Mouse (Mus musculus): ENCODE data around the gene Ppara. TPM values are rescaled to one million over a fixed set of nuclear protein-coding genes. Genes with fewer than 3 reads are reported as not detected.

Gene Ppara
- polyA plus RNA-seq, 1 experiment from 2014 or later: 0.31 TPM

DNA sequence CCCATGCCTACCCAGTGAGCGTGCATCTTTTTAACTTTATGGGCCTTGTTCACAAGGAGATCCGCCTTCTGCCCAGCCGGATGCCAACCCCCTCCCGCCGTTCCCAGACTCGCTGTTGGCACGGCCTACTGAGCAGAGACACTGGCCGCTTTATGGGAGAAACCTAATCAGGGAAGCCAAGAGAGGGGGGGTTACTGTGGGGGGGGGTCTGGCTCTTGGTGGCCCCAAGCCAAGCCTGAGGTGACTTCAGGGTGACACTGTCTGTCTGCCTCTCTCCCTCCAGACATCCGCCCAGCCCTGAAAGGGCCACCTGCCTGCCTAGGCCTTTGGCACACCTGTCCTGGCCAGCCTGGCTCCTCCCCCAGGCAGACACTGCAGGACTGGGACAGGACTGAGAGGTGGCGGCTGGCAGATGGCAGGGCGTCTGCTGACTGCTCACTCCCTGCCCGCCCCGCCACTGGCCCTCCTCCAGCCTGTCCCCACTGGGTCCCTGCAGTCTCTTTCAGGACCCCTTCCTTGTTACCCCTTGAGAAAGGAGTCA, 32.3 kb upstream of the Ppara start:
- no peak overlapping the region for H3K27ac ChIP-seq (ENCODE audit: low read depth, low read length)
- no peak overlapping the region for H3K9ac ChIP-seq (ENCODE audit: low read length)
- ATAC-seq (replicated peaks; ENCODE audit: low FRiP score) (no peak), DNase-seq (ENCODE audit: low spot score) (no peak)
- no peaks in the 10 kb centered on the region for H3K4me1 ChIP-seq (replicated peaks; ENCODE audit: control insufficient read depth, insufficient read depth, low read length)
- no peaks in the 10 kb centered on the region; the same call in 1 of the 2 replicates for H3K36me3 ChIP-seq (ENCODE audit: control insufficient read depth, insufficient read depth, low read length)
- H3K27me3 ChIP-seq (ENCODE audit: control insufficient read depth, insufficient read depth, low read length): no peaks in the 10 kb centered on the region
- H3K4me3 ChIP-seq (ENCODE audit: low read depth, low read length): no peak overlapping the region
- no peaks in the 10 kb centered on the region for H3K9me3 ChIP-seq (ENCODE audit: control insufficient read depth, low read length)
- 93% methylated on average over 12 of the region's 13 CpGs for WGBS
- no peak overlapping the region for H3K4me2 ChIP-seq (ENCODE audit: low read depth, low read length, severe bottlenecking)

DNA sequence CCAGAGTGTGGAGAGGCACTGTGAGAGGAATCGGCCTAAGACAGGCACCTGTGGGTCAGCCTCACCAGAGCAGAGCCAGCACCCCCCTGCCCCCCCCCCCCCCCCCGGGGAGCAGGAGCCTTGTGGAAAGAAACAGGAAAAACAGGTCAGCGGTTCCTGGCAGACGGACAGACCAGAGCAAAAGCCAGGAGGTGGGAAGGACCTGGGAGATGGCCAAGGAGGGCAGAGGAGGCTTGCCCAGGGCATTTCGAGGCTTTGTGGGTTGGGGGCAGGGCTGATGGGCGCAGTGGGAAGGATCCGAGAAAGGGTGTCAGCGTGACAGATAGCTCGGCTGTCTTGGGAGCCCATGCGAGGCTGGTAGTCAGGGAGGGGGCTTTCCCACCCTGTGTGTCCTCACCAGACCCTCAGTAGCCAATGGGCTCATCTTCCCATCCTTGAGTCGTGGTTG, 31.6 kb upstream of the Ppara start:
- H3K27ac ChIP-seq (ENCODE audit: low read depth, low read length): no peak overlapping the region
- no peak overlapping the region for H3K4me3 ChIP-seq (ENCODE audit: low read depth, low read length)
- 79% methylated on average over 10 of the region's 11 CpGs for WGBS
- no peaks in the 10 kb centered on the region for H3K27me3 ChIP-seq (ENCODE audit: control insufficient read depth, insufficient read depth, low read length)
- no peaks in the 10 kb centered on the region for H3K4me1 ChIP-seq (replicated peaks; ENCODE audit: control insufficient read depth, insufficient read depth, low read length)
- no peak for ATAC-seq (replicated peaks; ENCODE audit: low FRiP score)
- H3K36me3 ChIP-seq (ENCODE audit: control insufficient read depth, insufficient read depth, low read length): no peaks in the 10 kb centered on the region; the same call in 1 of the 2 replicates
- H3K9ac ChIP-seq (ENCODE audit: low read length): no peak overlapping the region
- H3K9me3 ChIP-seq (ENCODE audit: control insufficient read depth, low read length): no peaks in the 10 kb centered on the region
- no peak for DNase-seq (ENCODE audit: low spot score)
- H3K4me2 ChIP-seq (ENCODE audit: low read depth, low read length, severe bottlenecking): no peak overlapping the region

DNA sequence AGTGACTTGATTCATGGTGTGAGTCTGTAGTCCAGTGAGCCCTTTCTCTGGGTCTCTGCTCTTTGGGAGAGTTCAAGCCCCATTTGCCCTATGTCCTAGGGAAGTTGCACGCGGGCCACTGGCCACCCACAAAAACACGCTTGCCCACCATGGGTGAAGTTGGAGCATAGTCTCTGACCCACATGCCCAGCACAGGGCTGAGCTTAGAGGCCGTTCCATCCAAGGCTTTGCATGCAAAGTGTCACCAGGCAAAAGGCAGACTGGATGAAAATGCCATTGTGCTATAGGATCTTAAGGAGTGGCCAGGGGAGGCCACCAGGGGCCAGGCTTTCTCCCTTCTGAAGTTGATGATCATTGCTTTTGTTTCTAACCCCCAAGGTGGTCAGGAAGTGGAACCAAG, 30.9 kb upstream of the Ppara start:
- no peak overlapping the region for H3K4me2 ChIP-seq (ENCODE audit: low read depth, low read length, severe bottlenecking)
- H3K36me3 ChIP-seq (ENCODE audit: control insufficient read depth, insufficient read depth, low read length): no peaks in the 10 kb centered on the region; the same call in 1 of the 2 replicates
- DNase-seq (ENCODE audit: low spot score) (no peak), ATAC-seq (replicated peaks; ENCODE audit: low FRiP score) (no peak)
- H3K27ac ChIP-seq (ENCODE audit: low read depth, low read length): no peak overlapping the region
- H3K27me3 ChIP-seq (ENCODE audit: control insufficient read depth, insufficient read depth, low read length): no peaks in the 10 kb centered on the region
- WGBS: 83% methylated on average over 4 of the region's 4 CpGs
- H3K9ac ChIP-seq (ENCODE audit: low read length): no peak overlapping the region
- no peaks in the 10 kb centered on the region for H3K4me1 ChIP-seq (replicated peaks; ENCODE audit: control insufficient read depth, insufficient read depth, low read length)
- no peak overlapping the region for H3K4me3 ChIP-seq (ENCODE audit: low read depth, low read length)
- H3K9me3 ChIP-seq (ENCODE audit: control insufficient read depth, low read length): no peaks in the 10 kb centered on the region

DNA sequence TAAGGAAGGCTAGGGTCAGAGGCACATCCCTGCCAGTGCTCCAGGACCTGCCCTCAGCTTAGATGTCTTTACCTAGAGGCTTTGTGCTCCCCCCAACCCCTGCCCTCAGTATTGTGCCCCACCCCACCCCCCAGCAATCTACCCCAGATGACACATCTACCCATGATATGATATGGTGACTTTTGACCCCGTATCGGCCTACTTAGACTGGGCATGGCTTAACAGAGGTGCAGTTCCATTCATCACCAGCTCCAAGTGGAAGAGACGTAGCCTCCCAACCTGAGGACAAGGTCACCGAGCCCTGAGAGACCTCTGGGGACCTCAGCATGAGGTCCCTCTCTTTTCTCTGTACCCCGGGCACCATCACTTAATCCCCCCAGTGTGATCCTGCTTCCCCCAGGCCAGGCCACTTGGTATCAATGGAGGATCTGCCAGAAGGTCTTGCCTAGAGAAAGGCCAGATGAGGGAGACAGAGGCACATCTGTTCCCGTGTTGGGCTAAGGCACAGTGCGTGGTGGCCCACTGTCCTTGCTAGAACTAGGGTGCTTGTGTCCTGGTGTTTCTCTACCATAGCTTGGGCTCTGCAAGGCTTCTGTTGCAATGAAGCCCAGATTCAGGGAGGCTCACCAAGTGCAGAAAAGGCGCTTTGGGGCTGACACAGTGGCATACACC, 30.3 kb upstream of the Ppara start:
- Histone ChIP-seq H3K27ac (ENCODE audit: low read depth, low read length) (no peak overlapping the region), H3K4me1 (replicated peaks; ENCODE audit: control insufficient read depth, insufficient read depth, low read length) (no peaks in the 10 kb centered on the region), H3K27me3 (ENCODE audit: control insufficient read depth, insufficient read depth, low read length) (no peaks in the 10 kb centered on the region), H3K4me3 (ENCODE audit: low read depth, low read length) (no peak overlapping the region), H3K36me3 (ENCODE audit: control insufficient read depth, insufficient read depth, low read length) (no peaks in the 10 kb centered on the region; the same call in 1 of the 2 replicates), H3K9me3 (ENCODE audit: control insufficient read depth, low read length) (no peaks in the 10 kb centered on the region), H3K4me2 (ENCODE audit: low read depth, low read length, severe bottlenecking) (no peak overlapping the region), H3K9ac (ENCODE audit: low read length) (no peak overlapping the region)
- no peak for DNase-seq (ENCODE audit: low spot score)
- 84% methylated on average over 8 of the region's 8 CpGs for WGBS
- ATAC-seq (replicated peaks; ENCODE audit: low FRiP score): no peak

DNA sequence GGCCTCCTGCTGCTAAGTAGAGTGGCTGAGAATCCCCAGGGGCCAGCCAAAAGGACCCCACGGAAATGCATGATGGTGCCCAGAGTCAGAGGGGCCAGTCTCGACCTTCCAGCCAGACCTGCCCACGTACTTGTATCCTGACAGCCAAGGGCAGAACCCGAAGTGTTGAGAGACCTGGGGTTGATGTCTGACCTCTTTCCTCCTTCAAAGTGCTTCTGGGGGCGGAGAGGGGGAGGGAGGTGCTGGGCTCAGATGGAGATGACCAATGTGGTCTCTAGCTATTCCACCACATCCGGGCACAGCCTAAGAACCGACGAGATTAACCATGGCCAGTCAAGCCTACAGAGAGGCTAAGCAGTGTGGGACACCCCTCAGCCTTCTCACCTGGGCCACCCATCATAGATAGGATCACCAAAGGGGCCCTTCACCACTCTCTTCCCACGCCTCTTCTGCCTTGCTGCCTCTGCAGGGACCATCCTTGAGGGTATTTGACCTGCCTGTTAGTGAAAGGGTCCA, 29.7 kb upstream of the Ppara start:
- WGBS: 85% methylated on average over 9 of the region's 9 CpGs
- H3K9ac ChIP-seq (ENCODE audit: low read length): no peak overlapping the region
- no peak overlapping the region for H3K27ac ChIP-seq (ENCODE audit: low read depth, low read length)
- DNase-seq (ENCODE audit: low spot score) (no peak), ATAC-seq (replicated peaks; ENCODE audit: low FRiP score) (no peak)
- no peaks in the 10 kb centered on the region for H3K27me3 ChIP-seq (ENCODE audit: control insufficient read depth, insufficient read depth, low read length)
- no peaks in the 10 kb centered on the region for H3K9me3 ChIP-seq (ENCODE audit: control insufficient read depth, low read length)
- H3K4me3 ChIP-seq (ENCODE audit: low read depth, low read length): no peak overlapping the region
- no peak overlapping the region for H3K4me2 ChIP-seq (ENCODE audit: low read depth, low read length, severe bottlenecking)
- H3K36me3 ChIP-seq (ENCODE audit: control insufficient read depth, insufficient read depth, low read length): no peaks in the 10 kb centered on the region; the same call in 1 of the 2 replicates
- H3K4me1 ChIP-seq (replicated peaks; ENCODE audit: control insufficient read depth, insufficient read depth, low read length): no peaks in the 10 kb centered on the region

DNA sequence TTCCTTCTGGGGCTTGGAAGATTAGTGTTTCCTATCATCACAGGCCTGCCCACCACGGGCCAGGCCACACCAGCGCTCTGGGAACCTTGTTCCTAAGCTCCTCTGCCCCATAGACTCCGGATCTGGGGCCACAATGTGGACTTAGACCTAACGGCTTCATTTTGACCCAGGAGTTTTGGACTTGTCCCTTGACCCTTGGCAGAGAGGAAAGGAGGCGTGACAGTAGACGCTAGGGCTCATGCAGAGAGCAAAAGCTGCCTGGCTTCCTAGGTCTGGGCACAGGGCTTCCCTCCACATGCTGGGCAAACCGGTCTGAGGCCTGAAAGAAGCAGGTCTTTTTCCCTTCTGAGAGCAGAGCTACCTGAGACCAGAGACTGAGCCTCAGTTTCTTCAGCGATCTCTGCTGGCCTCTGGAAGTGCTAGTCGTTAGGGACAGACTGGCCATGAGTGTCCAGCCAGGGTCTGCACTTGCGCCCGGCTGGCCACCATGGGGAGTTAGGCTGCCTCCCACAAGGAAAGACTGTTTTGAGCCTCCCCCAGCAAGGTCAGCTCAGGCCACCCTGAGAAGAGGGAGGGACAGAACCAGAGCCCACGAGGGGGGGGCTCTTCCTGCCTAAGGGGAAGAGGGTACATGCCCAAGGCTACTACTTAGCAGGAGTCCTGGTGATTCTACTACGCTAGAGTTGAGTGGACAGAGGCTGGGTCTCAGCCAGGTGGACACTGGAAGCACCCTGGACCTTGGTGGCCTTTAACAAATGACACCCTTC, 29.0 kb upstream of the Ppara start:
- no peaks in the 10 kb centered on the region for H3K9me3 ChIP-seq (ENCODE audit: control insufficient read depth, low read length)
- no peak overlapping the region for H3K4me3 ChIP-seq (ENCODE audit: low read depth, low read length)
- H3K9ac ChIP-seq (ENCODE audit: low read length): no peak overlapping the region
- no peak for ATAC-seq (replicated peaks; ENCODE audit: low FRiP score)
- H3K4me1 ChIP-seq (replicated peaks; ENCODE audit: control insufficient read depth, insufficient read depth, low read length): no peaks in the 10 kb centered on the region
- 77% methylated on average over 13 of the region's 13 CpGs for WGBS
- no peak for DNase-seq (ENCODE audit: low spot score)
- H3K27me3 ChIP-seq (ENCODE audit: control insufficient read depth, insufficient read depth, low read length): no peaks in the 10 kb centered on the region
- H3K27ac ChIP-seq (ENCODE audit: low read depth, low read length): no peak overlapping the region
- no peaks in the 10 kb centered on the region; the same call in 1 of the 2 replicates for H3K36me3 ChIP-seq (ENCODE audit: control insufficient read depth, insufficient read depth, low read length)
- no peak overlapping the region for H3K4me2 ChIP-seq (ENCODE audit: low read depth, low read length, severe bottlenecking)

DNA sequence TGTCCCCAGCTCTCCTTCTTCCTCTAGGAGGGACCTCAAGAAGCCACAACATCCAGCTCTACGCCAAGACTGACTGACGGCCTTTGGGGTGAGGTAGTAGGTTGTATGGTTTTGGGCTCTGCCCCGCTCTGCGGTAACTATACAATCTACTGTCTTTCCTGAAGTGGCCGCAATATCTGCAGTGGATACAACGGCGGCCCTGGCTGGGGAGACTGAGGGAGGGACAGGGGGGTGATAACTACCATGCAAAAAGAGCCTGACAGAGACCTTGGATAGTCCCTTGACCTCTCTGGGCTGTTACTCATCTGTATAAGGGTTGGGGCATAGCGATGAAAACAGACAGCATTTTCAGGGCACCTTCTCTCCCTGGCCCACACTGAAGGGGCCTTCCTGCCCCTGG, 28.3 kb upstream of the Ppara start:
- ATAC-seq (replicated peaks; ENCODE audit: low FRiP score): no peak
- Histone ChIP-seq H3K9ac (ENCODE audit: low read length) (no peak overlapping the region), H3K4me1 (replicated peaks; ENCODE audit: control insufficient read depth, insufficient read depth, low read length) (no peaks in the 10 kb centered on the region), H3K36me3 (ENCODE audit: control insufficient read depth, insufficient read depth, low read length) (no peaks in the 10 kb centered on the region; the same call in 1 of the 2 replicates), H3K9me3 (ENCODE audit: control insufficient read depth, low read length) (no peaks in the 10 kb centered on the region), H3K27me3 (ENCODE audit: control insufficient read depth, insufficient read depth, low read length) (no peaks in the 10 kb centered on the region), H3K27ac (ENCODE audit: low read depth, low read length) (no peak overlapping the region), H3K4me2 (ENCODE audit: low read depth, low read length, severe bottlenecking) (no peak overlapping the region), H3K4me3 (ENCODE audit: low read depth, low read length) (no peak overlapping the region)
- no peak for DNase-seq (ENCODE audit: low spot score)
- 93% methylated on average over 8 of the region's 8 CpGs for WGBS

DNA sequence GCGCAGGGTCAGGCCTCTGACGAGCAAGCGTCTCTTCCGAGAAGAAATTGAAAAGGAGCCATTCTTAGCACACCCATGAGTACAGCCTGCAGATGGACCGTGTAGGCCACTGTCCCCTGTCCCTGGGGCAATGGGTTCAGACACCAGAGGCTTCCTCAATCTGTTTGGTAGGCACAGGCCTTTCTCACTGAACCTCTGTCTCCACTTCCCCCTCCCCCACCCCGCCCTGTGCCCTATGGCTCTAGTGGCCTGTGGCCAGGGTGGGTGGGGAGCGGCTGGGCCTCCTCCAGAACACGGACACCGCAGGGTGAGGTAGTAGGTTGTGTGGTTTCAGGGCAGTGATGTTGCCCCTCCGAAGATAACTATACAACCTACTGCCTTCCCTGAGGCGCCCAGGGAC, 27.8 kb upstream of the Ppara start:
- Histone ChIP-seq H3K9me3 (ENCODE audit: control insufficient read depth, low read length) (no peaks in the 10 kb centered on the region), H3K4me2 (ENCODE audit: low read depth, low read length, severe bottlenecking) (no peak overlapping the region), H3K4me3 (ENCODE audit: low read depth, low read length) (no peak overlapping the region), H3K9ac (ENCODE audit: low read length) (no peak overlapping the region), H3K27me3 (ENCODE audit: control insufficient read depth, insufficient read depth, low read length) (no peaks in the 10 kb centered on the region), H3K27ac (ENCODE audit: low read depth, low read length) (no peak overlapping the region), H3K4me1 (replicated peaks; ENCODE audit: control insufficient read depth, insufficient read depth, low read length) (no peaks in the 10 kb centered on the region), H3K36me3 (ENCODE audit: control insufficient read depth, insufficient read depth, low read length) (no peaks in the 10 kb centered on the region; the same call in 1 of the 2 replicates)
- ATAC-seq (replicated peaks; ENCODE audit: low FRiP score) (no peak), DNase-seq (ENCODE audit: low spot score) (no peak)
- 88% methylated on average over 11 of the region's 11 CpGs for WGBS
